Mouse (Mus musculus): ENCODE results near the gene Vgf. TPM values are rescaled to one million over a fixed set of nuclear protein-coding genes. Genes with fewer than 3 reads are reported as not detected.

Gene Vgf
- polyA plus RNA-seq, 1 experiment: 0.99 TPM

GRCm38 (mm10) chr5:137029643-137030415 lies 3.6 kb downstream of the Vgf start:
- peaks cover 53% of the 10 kb centered on the region for H3K27me3 ChIP-seq (ENCODE audit: control insufficient read depth, insufficient read depth, low read length)
- TF ChIP-seq POLR2A (IDR thresholded peaks at IDR 0.05; ENCODE audit: low read depth, low read length) (no peak), CTCF (IDR thresholded peaks at IDR 0.05; ENCODE audit: extremely low read depth, insufficient read length, insufficient replicate concordance, low read depth, low read length) (no peak)
- 2% methylated on average over 52 of the region's 52 CpGs for WGBS

GRCm38 (mm10) chr5:137030416-137030810 lies 4.2 kb downstream of the Vgf start:
- H3K36me3 ChIP-seq (ENCODE audit: control insufficient read depth, insufficient read depth, low read length): peaks cover under 1% of the 10 kb centered on the region; the same call in 1 of the 2 replicates
- peaks cover 51% of the 10 kb centered on the region for H3K27me3 ChIP-seq (ENCODE audit: control insufficient read depth, insufficient read depth, low read length)
- peaks cover 29% of the 10 kb centered on the region for H3K4me1 ChIP-seq (ENCODE audit: control insufficient read depth, insufficient read depth, insufficient read length, low read length)
- TF ChIP-seq CTCF (IDR thresholded peaks at IDR 0.05; ENCODE audit: extremely low read depth, insufficient read length, insufficient replicate concordance, low read depth, low read length): no peak
- no peak for TF ChIP-seq POLR2A (IDR thresholded peaks at IDR 0.05; ENCODE audit: low read depth, low read length)
- H3K27ac ChIP-seq (ENCODE audit: insufficient read depth, low read depth, low read length): no peak overlapping the region
- 17% methylated on average over 22 of the region's 22 CpGs for WGBS
- H3K4me3 ChIP-seq (ENCODE audit: low read depth, low read length): peak overlapping the region; percentile 9; the same call in 1 of the 2 replicates

More at GRCm38 (mm10) chr5:137029643-137030415, 3.6 kb downstream of the Vgf start:
- no peaks in the 10 kb centered on the region for H3K36me3 ChIP-seq (ENCODE audit: control insufficient read depth, insufficient read depth, low read length)
- H3K4me3 ChIP-seq (ENCODE audit: low read depth, low read length): peak overlapping the region; percentile 47
- H3K4me1 ChIP-seq (ENCODE audit: control insufficient read depth, insufficient read depth, insufficient read length, low read length): peaks cover 29% of the 10 kb centered on the region
- no peak overlapping the region for H3K27ac ChIP-seq (ENCODE audit: insufficient read depth, low read depth, low read length)

- Histone ChIP-seq H3K36me3 (ENCODE audit: control insufficient read depth, insufficient read depth, low read length) (peaks cover 6% of the 10 kb centered on the region; the same call in 1 of the 2 replicates), H3K4me3 (ENCODE audit: low read depth, low read length) (peak overlapping the region; percentile 62), H3K27me3 (ENCODE audit: control insufficient read depth, insufficient read depth, low read length) (peaks cover 41% of the 10 kb centered on the region), H3K27ac (ENCODE audit: insufficient read depth, low read depth, low read length) (no peak overlapping the region), H3K4me1 (ENCODE audit: control insufficient read depth, insufficient read depth, insufficient read length, low read length) (peaks cover 29% of the 10 kb centered on the region)
- WGBS: 1% methylated on average over 78 of the region's 78 CpGs
- TF ChIP-seq CTCF (IDR thresholded peaks at IDR 0.05; ENCODE audit: extremely low read depth, insufficient read length, insufficient replicate concordance, low read depth, low read length) (no peak), POLR2A (IDR thresholded peaks at IDR 0.05; ENCODE audit: low read depth, low read length) (no peak)
Measured at GRCm38 (mm10) chr5:137031076-137032032, 5.2 kb downstream of the Vgf start.

GRCm38 (mm10) chr5:137032033-137032421 lies 5.8 kb downstream of the Vgf start:
- TF ChIP-seq POLR2A (IDR thresholded peaks at IDR 0.05; ENCODE audit: low read depth, low read length) (no peak), CTCF (IDR thresholded peaks at IDR 0.05; ENCODE audit: extremely low read depth, insufficient read length, insufficient replicate concordance, low read depth, low read length) (no peak)
- Histone ChIP-seq H3K36me3 (ENCODE audit: control insufficient read depth, insufficient read depth, low read length) (peaks cover 12% of the 10 kb centered on the region), H3K4me3 (ENCODE audit: low read depth, low read length) (peak overlapping the region; percentile 62), H3K27me3 (ENCODE audit: control insufficient read depth, insufficient read depth, low read length) (peaks cover 35% of the 10 kb centered on the region), H3K4me1 (ENCODE audit: control insufficient read depth, insufficient read depth, insufficient read length, low read length) (peaks cover 29% of the 10 kb centered on the region), H3K27ac (ENCODE audit: insufficient read depth, low read depth, low read length) (no peak overlapping the region)
- 2% methylated on average over 33 of the region's 33 CpGs for WGBS

- Histone ChIP-seq H3K27me3 (ENCODE audit: control insufficient read depth, insufficient read depth, low read length) (peaks cover 33% of the 10 kb centered on the region), H3K4me1 (ENCODE audit: control insufficient read depth, insufficient read depth, insufficient read length, low read length) (peaks cover 29% of the 10 kb centered on the region), H3K27ac (ENCODE audit: insufficient read depth, low read depth, low read length) (no peak overlapping the region), H3K36me3 (ENCODE audit: control insufficient read depth, insufficient read depth, low read length) (peaks cover 19% of the 10 kb centered on the region), H3K4me3 (ENCODE audit: low read depth, low read length) (peak overlapping the region; percentile 62)
- under 1% methylated on average over 49 of the region's 49 CpGs for WGBS
- TF ChIP-seq POLR2A (IDR thresholded peaks at IDR 0.05; ENCODE audit: low read depth, low read length) (no peak), CTCF (IDR thresholded peaks at IDR 0.05; ENCODE audit: extremely low read depth, insufficient read length, insufficient replicate concordance, low read depth, low read length) (no peak)
Measured at GRCm38 (mm10) chr5:137032641-137033074, 6.5 kb downstream of the Vgf start.

- 90% methylated on average over 13 of the region's 13 CpGs for WGBS
Measured at GRCm38 (mm10) chr5:137036211-137036610, 10.0 kb downstream of the Vgf start.

More at GRCm38 (mm10) chr5:137036211-137036610, 10.0 kb downstream of the Vgf start:
- no peak overlapping the region for H3K27ac ChIP-seq (ENCODE audit: insufficient read depth, low read depth, low read length)
- H3K27me3 ChIP-seq (ENCODE audit: control insufficient read depth, insufficient read depth, low read length): peaks cover 9% of the 10 kb centered on the region
- peaks cover 25% of the 10 kb centered on the region for H3K4me1 ChIP-seq (ENCODE audit: control insufficient read depth, insufficient read depth, insufficient read length, low read length)
- H3K36me3 ChIP-seq (ENCODE audit: control insufficient read depth, insufficient read depth, low read length): peaks cover 45% of the 10 kb centered on the region
- H3K4me3 ChIP-seq (ENCODE audit: low read depth, low read length): no peak overlapping the region
- TF ChIP-seq CTCF (IDR thresholded peaks at IDR 0.05; ENCODE audit: extremely low read depth, insufficient read length, insufficient replicate concordance, low read depth, low read length): no peak
- no peak for TF ChIP-seq POLR2A (IDR thresholded peaks at IDR 0.05; ENCODE audit: low read depth, low read length)

Data from small intestine, adult 2 months (tissue).